Mouse (Mus musculus): ENCODE measurements at regions not wholly inside any gene's neighbourhood (a gene's known extent, or its start where the extent isn't known, plus 50 kb on each side); places are given as distances from the start of the nearest gene placed in this dataset.

DNA sequence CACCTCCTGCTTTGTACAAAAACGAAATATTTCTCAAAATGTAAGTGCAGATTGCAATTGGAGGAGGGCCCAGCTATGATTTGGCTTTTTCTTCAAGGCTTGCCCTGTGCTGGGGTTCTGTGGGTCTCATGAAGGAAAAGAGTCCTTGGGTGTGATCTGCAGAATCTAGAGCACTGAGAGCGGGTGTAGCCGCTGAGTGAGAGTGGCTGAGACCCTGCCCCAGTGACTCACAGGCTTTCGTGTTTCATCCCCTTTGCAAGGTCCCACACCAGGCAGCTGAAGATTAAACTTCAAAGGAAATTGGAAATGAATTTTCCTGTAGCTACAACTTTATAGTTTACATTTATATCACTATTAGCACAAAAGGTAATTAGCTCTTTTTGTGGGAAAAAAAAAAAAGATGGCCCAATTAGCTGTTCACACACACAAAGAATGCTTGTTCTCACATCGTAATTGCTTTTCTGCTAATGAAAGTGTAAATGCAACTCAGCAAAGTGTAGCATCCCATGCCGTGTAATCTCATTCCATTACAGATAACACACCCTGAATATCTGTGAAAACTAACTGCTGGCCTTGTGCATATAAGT is 71.0 kb downstream of the Arrdc3 start:
- TF ChIP-seq MAZ (IDR thresholded peaks at IDR 0.05; ENCODE audit: low read depth, low read length) (no peak), POLR2A (IDR thresholded peaks at IDR 0.05; ENCODE audit: low read depth, low read length) (no peak), POLR2AphosphoS2 (IDR thresholded peaks at IDR 0.05; ENCODE audit: low read depth, low read length) (no peak), EP300 (IDR thresholded peaks at IDR 0.05; ENCODE audit: low read length) (no peak), BHLHE40 (IDR thresholded peaks at IDR 0.05; ENCODE audit: low read depth, low read length) (no peak), CTCF (conservative IDR thresholded peaks at IDR 0.05 in 1 of 2, IDR thresholded peaks at IDR 0.05 in 1 of 2; ENCODE audit: low read depth in 2 of 2, low read length in 2 of 2) (no peak)

All from CH12.LX (cell line).